Mouse (Mus musculus) mouse trophoblast stem cell (cell line): ENCODE data around the gene Rorc.

ENCODE experiments used
- in situ Hi-C, 2 experiments: fragments of 300-500 bp; cut with MseI, MboI; formaldehyde crosslinking; loops; 2 replicates in 1 of 2; 3 replicates in 1 of 2; pipeline ENCODE4 v1.15.1; 2025

The Rorc gene

DNA sequence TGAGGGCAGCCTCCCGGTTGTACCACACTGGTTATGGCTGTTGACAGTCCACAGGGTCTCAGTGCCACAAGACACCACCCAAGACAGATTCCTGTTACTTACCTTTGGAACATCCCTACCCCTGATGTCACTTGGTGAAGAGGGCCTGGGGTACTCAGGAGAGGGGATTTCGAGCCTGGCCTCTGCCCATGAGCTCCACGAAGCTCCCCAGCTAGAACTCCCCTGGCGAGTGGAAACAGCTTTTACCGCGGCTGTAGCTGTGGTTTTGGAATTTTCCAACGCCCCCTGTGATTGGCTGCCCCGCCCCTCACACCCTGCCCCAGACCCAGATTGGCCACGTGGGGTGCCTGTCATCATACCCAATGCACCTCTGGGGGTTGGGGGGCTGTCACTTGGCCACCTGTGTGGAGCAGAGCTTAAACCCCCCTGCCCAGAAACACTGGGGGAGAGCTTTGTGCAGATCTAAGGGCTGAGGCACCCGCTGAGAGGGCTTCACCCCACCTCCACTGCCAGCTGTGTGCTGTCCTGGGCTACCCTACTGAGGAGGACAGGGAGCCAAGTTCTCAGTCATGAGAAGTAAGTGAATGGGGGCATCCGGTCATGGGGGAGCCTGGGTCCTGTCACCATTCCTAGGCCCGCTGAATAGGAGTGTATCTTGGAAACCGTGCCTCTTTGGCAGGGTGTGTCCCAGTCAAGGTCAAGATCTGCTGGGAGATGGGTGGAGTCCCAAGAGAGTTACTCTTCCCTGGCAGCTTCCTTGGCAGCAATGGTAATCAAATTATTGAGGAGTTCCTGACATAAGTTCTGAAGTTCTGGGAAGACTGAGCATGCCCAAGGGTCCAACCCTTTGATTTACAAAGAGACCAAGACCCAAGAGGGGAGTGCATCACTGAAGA is 4.7 kb downstream of the Rorc start:
- in situ Hi-C loops: no loop called here

DNA sequence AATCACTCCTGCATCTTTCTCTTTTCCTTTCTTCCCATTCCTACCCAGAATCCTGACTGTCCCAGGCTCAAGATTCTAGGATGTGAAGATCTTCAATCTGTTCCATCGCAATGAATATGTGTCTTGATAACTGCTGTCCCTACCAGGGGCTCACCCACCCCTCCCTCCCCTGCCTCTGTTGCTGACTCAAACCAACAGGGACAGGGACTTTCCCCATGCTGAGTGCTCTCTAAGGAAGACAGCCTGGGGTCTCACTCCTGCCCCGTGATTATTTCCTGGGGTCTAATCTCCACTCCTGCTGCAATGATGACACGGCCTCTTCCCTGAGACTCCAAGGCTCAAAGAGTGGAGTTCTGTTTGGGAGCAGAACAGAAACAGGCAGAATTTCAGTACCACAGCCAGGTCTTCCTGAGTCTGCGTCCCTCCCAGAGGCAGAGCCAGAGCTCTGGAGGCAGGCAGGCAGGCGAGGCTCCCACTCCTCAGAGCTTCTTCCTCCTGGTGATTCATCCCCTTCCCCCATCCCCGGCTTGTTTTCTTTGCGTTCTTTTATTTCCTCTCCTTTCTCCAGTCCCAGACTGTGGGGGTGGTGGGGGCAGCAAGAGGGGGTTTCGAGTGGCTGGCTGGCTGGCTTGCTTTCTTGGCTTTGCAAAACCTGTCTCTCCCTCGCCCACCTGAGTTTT is 7.4 kb downstream of the Rorc start:
- in situ Hi-C loops: no loop called here

DNA sequence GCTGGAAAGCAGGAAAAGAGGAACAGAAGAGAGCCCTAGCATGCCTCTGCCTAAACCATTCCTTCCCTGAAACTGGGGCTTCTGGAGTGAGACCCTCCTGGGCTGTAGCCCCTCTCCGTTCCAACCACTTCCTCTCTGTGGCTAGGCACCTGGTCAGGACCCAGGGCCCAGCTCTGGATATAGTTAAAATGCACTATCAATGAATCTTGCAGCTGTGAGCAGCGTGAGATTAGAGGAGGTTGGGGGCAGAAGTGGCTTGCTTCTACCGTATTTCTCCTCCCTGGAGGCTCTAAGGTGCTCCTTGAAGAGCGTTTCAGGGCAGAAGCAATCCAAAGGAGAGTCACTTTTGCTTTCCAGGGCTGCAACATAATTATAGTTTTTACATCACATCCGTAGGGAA is 9.7 kb downstream of the Rorc start:
- in situ Hi-C loops: no loop called here

DNA sequence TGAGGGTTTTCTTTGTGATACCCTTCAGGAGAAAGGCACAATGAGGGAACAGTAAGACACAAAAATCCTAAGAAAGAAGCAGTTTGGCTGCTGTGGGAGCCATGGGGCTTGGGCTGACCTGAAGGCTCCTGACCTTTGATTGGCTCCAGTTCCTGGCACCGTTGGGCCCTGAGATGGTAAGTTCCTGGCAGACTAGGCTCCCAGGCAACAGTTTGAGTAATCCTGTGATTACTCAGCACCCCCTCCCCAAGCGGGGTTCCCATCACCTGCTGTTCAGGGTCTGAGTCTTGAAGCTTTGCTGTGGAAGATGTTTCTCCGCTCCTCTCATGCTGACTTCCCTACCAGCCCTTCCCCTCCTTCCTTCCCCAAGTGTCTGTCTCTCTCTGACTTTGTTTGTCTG is 10.9 kb downstream of the Rorc start:
- in situ Hi-C loops: no loop called here

DNA sequence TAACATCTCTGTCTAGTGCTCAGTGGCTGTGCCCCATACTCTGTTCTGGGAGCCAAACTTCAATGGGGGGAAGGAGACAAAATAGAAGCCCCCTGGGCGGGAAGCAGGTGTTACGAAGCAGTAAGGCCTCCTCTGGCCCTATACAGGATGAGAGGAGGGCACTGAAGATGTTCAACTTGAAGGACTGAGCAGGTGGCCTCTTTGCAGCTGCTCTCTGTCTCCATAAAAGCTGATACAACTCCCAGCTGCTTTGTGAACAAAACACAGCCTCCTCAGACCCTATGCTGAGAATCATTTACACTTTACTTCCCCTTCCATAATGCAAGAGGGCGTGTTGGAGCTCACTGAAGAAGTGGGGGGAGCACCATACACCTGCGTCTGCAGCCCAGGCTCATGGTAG is 14.1 kb downstream of the Rorc start:
- in situ Hi-C loops: no loop called here

DNA sequence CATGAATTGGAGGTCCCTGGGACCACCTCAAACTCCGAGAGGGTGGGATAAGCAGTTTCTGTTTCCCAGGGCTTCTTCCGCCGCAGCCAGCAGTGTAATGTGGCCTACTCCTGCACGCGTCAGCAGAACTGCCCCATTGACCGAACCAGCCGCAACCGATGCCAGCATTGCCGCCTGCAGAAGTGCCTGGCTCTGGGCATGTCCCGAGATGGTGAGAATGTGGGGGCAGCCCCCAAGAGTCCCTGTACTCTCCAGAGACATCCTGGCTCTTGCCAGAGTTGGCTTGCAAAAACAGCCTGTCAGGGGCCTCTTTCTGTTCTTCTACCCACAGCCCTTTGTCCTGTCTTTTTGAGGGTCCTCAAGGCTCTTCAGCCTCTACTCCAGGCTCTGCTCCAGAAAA is 14.8 kb downstream of the Rorc start:
- in situ Hi-C loops: no loop called here

DNA sequence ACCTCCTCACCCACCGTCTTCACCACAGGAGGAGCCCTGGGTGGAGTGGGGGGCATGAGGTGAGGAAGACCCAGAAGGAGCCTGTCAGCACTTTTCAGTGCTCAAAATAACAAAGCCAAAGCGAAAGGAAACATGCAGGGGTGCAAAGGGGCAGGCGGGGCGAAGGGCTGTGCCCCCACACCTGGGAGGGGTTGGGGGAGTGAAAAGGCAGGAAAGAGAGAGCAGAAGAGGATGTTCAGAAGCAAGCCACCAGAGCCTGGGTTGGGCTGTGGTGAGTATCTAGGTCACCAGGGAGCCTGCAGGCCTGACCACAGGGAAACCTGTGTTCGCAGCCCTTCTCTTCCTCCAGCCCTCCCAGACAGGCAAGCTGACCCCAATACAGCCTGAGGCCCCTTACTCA is 15.5 kb downstream of the Rorc start:
- in situ Hi-C loops: no loop called here

DNA sequence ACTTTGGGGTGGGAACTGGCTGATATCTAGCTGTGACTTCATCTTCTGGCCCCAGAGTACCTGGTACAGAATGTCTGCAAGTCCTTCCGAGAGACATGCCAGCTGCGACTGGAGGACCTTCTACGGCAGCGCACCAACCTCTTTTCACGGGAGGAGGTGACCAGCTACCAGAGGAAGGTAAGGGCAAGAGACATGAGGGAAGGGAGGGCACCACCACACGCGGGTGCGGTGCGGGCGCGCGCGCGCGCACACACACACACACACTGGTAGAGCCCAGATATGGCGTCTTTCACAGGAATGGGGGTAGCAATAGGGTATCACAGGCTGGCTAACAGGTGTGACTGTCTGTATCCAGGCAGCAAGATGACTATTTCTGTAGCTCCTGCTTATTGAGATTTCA is 16.8 kb downstream of the Rorc start:
- in situ Hi-C loops: no loop called here

DNA sequence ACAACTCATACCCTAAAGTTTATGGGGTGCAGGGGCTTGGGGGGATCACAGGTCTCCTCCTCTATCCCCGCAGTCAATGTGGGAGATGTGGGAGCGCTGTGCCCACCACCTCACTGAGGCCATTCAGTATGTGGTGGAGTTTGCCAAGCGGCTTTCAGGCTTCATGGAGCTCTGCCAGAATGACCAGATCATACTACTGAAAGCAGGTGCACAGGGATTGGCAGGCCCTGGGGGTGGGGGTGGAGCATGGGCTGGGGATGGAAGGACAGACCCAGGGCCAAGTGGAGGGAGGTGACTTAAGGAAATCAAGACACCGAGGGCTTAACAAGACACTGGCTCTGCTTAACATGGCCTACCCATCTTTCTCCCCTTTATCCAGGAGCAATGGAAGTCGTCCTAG is 18.4 kb downstream of the Rorc start:
- in situ Hi-C loops: no loop called here

DNA sequence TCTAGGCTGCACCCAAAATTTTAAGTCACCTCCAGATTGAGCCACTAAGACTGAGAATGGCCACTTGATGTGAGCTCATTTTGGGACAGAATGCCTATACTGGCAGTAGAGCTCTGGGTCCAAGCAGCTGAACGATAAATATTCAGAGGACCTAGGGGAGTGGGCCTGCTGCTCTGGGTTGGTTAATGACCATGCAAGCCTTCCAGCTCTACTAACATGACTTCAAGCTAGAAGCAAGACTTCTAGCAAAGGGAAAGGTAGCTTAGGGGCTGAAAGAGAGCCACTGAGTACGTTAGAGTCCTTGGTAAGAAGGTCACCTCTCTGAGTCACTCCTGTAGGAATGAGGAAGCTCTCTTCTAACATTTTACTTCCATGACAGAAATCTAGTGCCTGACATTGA is 19.5 kb downstream of the Rorc start:
- in situ Hi-C loops: no loop called here

DNA sequence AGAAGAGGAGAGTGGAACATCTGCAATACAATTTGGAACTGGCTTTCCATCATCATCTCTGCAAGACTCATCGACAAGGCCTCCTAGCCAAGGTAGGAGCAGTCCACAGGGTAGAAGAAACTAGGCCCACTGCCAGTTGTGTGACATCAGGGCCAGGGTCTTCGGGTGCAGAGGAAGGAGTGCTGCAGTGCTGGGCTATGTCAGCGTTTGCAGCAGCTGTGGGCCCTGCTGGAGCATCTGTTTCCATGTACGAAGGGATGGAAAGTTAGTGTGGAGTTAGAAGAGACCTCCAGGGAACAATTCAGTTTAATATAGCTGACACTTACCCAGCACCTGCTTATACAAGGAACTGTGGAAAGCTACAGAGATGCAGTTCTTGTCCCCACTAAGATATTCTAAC is 20.5 kb downstream of the Rorc start:
- in situ Hi-C loops: no loop called here

DNA sequence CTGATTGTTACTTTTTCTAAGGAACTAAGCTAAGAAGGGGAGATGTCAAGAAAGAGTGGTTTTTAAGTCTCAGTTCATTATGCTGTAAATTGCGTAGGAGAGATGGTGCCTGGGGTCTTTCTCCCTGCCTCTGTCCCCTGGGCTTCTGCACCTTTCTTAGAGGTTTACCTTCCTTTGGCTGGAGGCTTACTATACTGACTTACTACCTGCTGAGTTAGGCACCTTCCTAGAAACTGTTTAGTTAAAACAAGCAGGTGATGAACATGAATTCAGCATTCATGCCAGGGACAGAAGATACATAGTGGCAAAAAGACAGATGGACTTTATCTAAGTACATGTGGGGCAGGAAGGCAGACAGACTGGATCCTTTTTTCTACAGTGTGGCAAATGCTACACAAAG is 23.7 kb downstream of the Rorc start:
- in situ Hi-C loops: no loop called here

DNA sequence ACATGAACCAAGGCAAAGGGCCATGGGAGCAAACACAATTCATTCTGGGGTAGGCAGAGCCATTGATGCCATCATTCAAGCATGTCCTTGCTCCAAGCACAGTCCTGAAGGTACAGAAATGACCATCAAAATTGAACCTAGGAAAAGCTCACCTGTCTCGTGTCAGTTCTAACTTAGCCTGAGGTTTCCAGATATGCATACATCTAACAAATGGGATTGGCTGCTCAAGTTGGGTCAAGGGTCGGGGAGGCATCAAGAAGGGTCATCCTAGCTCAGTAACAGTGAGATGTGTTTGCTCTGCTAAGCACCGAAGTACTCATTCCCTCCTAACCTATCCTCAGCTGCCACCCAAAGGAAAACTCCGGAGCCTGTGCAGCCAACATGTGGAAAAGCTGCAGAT is 24.3 kb downstream of the Rorc start:
- in situ Hi-C loops: no loop called here

DNA sequence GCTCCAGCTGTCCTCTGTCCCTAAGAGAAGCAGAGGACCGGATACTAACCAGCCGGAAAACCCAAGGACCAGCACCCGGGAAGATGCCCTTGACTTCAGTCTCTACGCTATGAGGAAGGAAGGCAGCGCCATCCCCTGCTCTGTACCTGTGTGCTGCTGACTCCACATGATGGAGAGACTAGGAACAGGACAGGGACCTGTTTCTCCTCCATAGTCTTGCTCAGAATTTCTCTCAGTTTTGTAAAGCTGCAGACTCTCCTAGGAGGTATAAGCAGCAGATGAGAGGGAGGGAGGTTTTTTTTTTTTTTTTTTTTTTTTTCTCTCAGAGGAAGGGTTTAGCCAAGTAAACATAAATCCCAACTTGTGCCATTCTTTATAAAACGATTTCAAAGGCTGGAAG is 25.6 kb downstream of the Rorc start, which contains the start of gene Lingo4:
Lingo4 (plus strand) TSS at position 301 of the 400 bp plus-strand sequence.
- in situ Hi-C loops: no loop called here

DNA sequence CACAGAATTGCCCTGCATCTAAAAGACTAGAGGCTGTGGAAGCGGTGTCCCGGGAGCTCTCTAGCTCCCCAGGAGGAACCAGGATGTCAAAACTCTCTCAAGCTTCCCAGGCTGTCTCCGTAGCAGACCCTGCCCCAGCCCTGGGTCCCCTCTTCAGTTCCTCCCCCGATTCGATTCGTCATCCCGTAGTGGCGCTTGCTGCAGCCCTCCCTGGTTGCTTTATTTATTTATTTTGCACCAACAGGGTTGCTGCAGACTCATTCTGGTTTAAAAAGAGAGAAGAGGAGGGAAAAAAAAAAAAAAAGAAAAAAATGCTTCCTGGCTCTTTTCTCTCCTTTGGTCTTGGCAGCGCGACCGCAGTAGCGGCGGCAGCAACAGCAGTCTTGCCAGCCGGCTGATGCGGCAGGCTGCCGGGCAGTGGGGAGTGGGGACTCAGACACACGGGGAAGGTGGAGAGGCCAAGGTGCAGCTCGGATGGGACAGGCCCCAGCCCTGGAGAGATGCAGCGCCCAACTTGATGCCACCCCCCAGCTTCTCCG is 26.4 kb downstream of the Rorc start:
- in situ Hi-C loops: no loop called here

DNA sequence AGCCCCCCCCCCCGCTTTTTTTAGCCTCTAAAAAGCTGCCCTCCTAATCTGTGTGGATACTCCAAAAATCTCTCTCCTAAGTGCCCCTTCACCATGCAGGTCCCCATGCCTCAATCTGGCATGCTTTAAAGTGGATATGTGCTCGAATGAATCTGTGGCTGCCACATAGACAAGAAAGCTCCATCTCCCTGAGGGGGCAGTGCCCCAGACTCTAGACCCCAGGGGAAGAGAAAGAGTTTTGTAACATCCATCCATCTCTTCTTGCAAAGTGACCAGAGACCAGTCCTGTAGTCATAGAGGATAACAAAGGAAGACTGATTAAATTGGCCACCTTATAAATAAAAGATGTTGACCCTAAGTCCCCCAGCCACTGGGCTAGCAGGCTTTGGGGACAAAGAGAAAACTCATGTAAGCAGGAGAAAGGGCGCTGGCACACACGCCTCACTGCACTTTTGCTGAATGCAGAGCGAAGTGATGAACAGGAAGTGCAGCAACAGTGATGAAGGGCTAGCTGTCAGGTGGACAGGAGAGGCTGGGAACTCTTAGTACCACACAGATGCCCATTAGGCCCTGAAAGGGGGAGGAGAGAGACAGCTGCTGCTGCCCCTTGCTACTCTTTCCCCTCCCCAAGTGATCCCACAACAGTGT is 27.2 kb downstream of the Rorc start:
- in situ Hi-C loops: no loop called here

DNA sequence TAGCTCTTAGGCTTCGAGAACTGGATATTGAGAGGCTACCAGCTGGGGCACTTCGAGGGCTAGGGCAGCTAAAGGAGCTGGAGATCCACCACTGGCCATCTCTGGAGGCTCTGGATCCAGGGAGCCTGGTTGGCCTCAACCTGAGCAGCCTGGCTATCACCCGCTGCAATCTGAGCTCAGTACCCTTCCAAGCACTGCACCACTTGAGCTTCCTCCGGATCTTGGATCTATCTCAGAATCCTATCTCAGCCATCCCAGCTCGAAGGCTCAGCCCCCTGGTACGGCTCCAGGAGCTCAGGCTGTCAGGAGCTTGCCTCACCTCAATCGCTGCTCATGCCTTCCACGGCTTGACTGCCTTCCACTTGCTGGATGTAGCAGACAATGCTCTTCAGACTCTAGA is 29.9 kb downstream of the Rorc start:
- in situ Hi-C loops: no loop called here

DNA sequence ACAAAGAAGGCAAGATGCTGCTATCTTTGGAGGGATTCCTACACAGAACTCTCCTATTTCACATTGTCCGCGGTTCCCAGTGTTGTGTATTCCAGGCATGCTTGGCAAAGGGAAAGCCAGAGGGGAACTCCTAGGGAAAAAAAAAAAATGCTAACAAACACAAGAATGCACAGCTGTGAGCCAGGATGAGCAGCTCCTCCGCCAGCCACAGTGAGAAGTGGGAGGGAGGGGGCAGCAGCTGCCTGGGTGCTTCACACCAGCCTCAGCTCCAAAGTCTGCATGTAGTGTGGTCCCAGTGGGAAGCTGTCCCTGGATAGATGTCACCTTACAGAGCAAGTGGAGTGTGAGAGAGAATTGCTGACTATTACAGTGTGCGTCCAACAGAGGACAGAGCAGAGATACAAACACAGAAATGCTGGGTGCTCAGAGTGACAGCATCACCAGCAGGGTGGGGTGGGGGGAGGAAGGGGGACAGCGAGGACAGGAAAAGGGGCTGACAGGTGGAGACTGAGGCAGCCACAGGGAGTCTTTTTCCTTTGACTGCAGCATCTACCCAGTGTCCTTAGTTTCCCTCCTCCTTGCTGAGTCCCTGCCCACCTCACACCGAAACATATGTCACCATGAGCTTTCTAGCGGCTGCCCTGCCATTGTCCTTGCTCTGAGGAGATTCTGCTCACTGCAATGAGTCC is 31.9 kb downstream of the Rorc start:
- in situ Hi-C loops: no loop called here

DNA sequence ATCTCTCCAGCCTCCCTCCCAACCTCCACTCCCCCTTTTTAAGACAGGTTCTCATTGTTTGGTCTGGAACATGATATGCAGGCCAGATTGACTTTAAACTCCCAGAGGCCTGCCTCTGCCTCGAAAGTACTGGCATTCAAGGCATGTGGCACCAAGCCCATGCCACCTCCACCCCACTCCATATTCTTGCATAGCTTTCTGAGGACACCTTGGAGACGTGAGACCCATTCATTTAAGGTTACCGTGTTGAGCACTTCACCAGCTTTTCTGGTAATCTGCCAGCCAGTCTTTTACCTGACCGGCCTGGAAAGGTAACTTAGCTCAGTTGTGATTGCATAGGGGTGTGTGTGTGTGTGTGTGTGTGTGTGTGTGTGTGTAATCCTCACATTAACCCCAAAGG is 33.0 kb downstream of the Rorc start:
- in situ Hi-C loops: no loop called here

DNA sequence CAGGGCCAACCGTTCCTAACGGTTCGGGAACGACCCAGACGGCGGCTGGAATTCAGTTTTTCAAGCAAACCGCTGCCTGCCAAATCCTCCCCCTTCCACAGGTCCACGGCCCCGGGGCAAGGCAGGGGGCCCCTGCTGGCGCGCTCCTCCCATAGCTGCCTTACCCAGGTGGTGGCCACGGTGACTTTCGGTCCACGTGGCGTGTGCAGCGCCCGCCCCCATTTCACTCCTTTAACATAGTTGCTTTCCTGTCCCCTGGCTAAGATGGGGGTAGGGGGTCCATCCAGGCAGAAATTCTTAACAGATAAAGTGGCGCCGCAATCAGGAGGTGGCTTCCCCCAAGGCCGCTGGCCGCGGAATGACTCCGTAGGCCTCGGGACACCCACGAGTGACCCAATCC is 39.9 kb downstream of the Rorc start:
- in situ Hi-C loops: no loop called here

DNA sequence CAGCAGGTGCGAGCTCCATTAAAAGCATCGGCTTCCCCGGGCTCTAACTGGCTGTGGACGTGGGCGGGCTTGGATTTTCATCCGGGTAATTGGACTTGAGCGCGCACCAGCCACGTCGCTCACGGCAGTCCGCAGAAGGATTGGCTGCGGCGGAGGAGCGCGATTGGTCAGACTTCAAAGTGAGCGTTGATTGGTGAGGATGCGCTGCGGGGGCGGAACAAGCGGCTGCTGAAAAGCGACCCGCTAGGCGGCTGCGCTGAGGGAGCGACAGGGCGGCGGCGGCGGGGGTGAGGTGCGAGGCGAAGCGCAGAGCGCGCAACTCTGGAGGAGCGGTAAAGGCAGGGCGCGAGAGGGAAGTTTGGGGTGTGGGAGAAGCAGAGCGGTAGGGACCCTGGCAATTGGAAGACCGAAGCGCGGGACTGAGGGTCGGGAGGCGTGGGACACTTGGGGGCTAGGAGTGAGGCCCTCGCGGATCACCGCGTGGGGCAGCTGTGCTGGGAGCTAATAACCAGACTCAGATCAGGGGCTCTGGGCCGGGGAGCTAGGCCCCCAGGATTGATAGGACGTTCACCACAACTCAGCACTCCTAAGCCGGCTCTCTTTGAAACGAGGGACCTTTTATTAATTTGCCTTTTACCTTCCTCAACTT is 40.6 kb downstream of the Rorc start, which contains the start of gene Tdrkh:
Tdrkh (plus strand) TSS at position 243 of the 649 bp plus-strand sequence.
- in situ Hi-C loops: no loop called here
